Mouse (Mus musculus) hindbrain, embryonic 11.5 days (tissue): ENCODE data around the gene Cyp4a32. TPM values are rescaled to one million over a fixed set of nuclear protein-coding genes. Genes with fewer than 3 reads are reported as not detected.
"Not testable (repeated sequence)": the region's sequence is repeated elsewhere in the genome, so short reads cannot be mapped to it uniquely, and the experiment has no call there.

Source experiments
- ATAC-seq: fragments of 200-750 bp; cut with Nextera tagmentation; 2 replicates; pipeline ENCODE4 v1.8.0; 2017; ENCODE audit warnings: mild to moderate bottlenecking, moderate TSS enrichment, moderate library complexity; ENCODE audit not compliant: low FRiP score
- DNase-seq: peaks from one replicate; pipeline ENCODE4 v3.0.0-alpha.2; 2015; ENCODE audit warnings: low spot score
- H3K27ac ChIP-seq: fragments of 300-500 bp; sonication (generic); 2 replicates; pipeline ENCODE4 v1.5.1; 2014; ENCODE audit warnings: mild to moderate bottlenecking, low read depth, low read length
- H3K27me3 ChIP-seq: fragments of 300-500 bp; sonication (generic); 2 replicates; pipeline ENCODE4 v1.6.1; 2014; ENCODE audit warnings: mild to moderate bottlenecking, low read length, moderate library complexity, mixed read lengths; ENCODE audit not compliant: control insufficient read depth, insufficient read depth
- H3K36me3 ChIP-seq: fragments of 300-500 bp; sonication (generic); 2 replicates; pipeline ENCODE4 v1.6.1; 2014; ENCODE audit warnings: mild to moderate bottlenecking, low read length, moderate library complexity, mixed read lengths; ENCODE audit not compliant: control insufficient read depth, insufficient read depth
- H3K4me1 ChIP-seq: fragments of 300-500 bp; sonication (generic); replicated peaks from 2 replicates; pipeline ENCODE4 v1.6.1; 2014; ENCODE audit warnings: low read length, mixed read lengths; ENCODE audit not compliant: control insufficient read depth, insufficient read depth
- H3K4me2 ChIP-seq: fragments of 300-500 bp; sonication (generic); replicated peaks from 2 replicates; pipeline ENCODE4 v1.6.1; 2014; ENCODE audit warnings: mild to moderate bottlenecking, low read depth, low read length
- H3K4me3 ChIP-seq: fragments of 300-500 bp; sonication (generic); 2 replicates; pipeline ENCODE4 v1.5.1; 2014; ENCODE audit warnings: low read depth, low read length
- H3K9ac ChIP-seq: fragments of 300-500 bp; sonication (generic); 2 replicates; pipeline ENCODE4 v1.6.1; 2014; ENCODE audit warnings: low read depth, low read length
- H3K9me3 ChIP-seq: fragments of 300-500 bp; sonication (generic); 2 replicates; pipeline ENCODE4 v1.6.1; 2016; ENCODE audit warnings: low read length; ENCODE audit not compliant: control insufficient read depth
- WGBS: fragments of 180-500 bp; shearing (Covaris S2); extraction: QIAGEN DNeasy Blood & Tissue Kit; methylation state at CpG from one replicate; pipeline ENCODE4 v1.1.7; 2014; 5-methylcytosine and 5-hydroxymethylcytosine counted together
- polyA plus RNA-seq: library from polyadenylated mRNA; unstranded; fragments of >200 nt; fragmentation: Nextera tagmentation; extraction: Ambion mirVana; gene quantifications from 2 replicates; pipeline ENCODE4 v1.2.1, GENCODE M21; 2014

Gene Cyp4a32
- polyA plus RNA-seq, 1 experiment from 2014 or later, result not detected

- Histone ChIP-seq H3K36me3 (no peaks in the 10 kb centered on the region), H3K27me3 (no peaks in the 10 kb centered on the region), H3K4me1 (no peaks in the 10 kb centered on the region), H3K4me3 (no peak overlapping the region), H3K4me2 (no peak overlapping the region), H3K9me3 (no peaks in the 10 kb centered on the region), H3K9ac (no peak overlapping the region), H3K27ac (no peak overlapping the region)
- ATAC-seq (no peak), DNase-seq (no peak)
Observed at GRCm38 (mm10) chr4:115583036-115583435, 17.7 kb upstream of the Cyp4a32 start.

DNA sequence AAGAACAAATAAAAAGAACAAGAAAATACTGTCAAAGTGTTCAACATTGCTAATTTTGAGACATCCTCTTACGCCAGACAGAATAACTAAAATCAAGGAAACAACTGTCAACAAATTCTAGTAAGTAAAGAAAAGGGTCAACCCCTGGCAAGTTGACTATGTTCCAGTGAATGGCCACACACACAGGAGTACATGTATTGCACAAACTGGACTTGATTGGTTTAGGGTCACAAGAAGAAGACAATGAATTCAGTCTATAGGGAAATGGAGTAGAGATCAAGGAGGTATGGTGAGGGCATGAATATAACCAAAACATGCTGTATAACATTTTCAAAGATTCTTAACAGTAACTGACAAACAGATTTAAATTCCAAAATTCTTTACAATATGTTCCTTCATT lies 4.4 kb upstream of the Cyp4a32 start:
- H3K4me1 ChIP-seq, result no peaks in the 10 kb centered on the region
- 87% methylated on average over 1 of the region's 1 CpGs for WGBS
- no peak overlapping the region for H3K4me2 ChIP-seq
- ATAC-seq (no peak), DNase-seq (no peak)
- H3K9ac ChIP-seq, result no peak overlapping the region
- H3K36me3 ChIP-seq, result no peaks in the 10 kb centered on the region
- H3K9me3 ChIP-seq, result no peaks in the 10 kb centered on the region
- H3K27ac ChIP-seq, result no peak overlapping the region
- no peak overlapping the region for H3K4me3 ChIP-seq
- no peaks in the 10 kb centered on the region for H3K27me3 ChIP-seq

DNA sequence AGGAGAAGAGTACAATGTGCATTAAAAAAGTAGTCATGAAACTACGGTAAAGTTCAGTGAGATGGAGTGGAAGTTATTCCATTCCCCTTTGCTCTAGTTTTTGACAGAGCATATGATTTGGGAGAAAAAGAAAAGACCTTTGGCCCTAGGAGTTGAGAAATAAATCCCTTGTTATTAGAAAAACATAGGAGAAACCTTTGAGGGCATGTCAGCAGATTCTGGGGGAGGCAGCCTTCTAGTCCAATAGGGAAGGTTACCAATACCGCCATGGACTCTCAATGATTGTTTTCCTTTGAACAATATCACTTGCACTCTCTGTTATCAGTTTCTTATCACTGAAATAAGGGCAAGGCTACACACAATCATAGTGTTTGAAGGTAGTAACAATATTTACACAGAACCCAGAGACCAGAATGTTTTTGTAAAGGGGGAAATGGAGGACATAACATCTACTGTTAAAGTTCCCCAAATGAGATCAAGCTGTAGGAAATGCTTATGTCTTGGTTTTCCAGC lies 3.9 kb upstream of the Cyp4a32 start:
- 89% methylated on average over 2 of the region's 2 CpGs for WGBS

DNA sequence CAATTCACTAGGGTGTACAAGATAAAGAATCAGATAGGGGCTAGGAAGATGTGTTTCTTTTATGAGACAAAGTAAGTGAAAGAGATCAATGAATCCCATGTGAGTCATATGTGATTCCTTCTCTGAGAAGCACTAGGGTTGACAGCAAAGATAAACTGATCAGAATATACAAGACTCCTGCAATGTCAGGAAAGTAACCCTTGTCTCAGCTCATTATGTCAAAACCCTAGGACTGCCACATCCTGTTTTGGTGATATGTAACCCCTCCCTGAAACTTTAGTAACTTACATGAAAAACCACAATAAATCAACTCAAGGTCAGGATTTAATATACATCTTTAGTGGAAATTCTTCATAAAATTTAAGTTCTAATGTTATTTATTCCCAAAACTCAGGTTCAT lies 13.2 kb downstream of the Cyp4a32 start:
- Histone ChIP-seq H3K27me3 (no peaks in the 10 kb centered on the region), H3K9ac (no peak overlapping the region), H3K4me2 (no peak overlapping the region), H3K4me1 (no peaks in the 10 kb centered on the region), H3K27ac (no peak overlapping the region), H3K36me3 (no peaks in the 10 kb centered on the region), H3K9me3 (no peaks in the 10 kb centered on the region), H3K4me3 (no peak overlapping the region)
- DNase-seq, result no peak
- no peak for ATAC-seq

More for the DNA sequence above, 3.9 kb upstream of the Cyp4a32 start:
- Histone ChIP-seq H3K4me3 (no peak overlapping the region), H3K36me3 (no peaks in the 10 kb centered on the region), H3K27me3 (no peaks in the 10 kb centered on the region), H3K27ac (no peak overlapping the region), H3K9ac (no peak overlapping the region), H3K9me3 (no peaks in the 10 kb centered on the region), H3K4me1 (no peaks in the 10 kb centered on the region), H3K4me2 (no peak overlapping the region)
- DNase-seq, result no peak
- no peak for ATAC-seq

GRCm38 (mm10) chr4:115625560-115625959 lies 24.8 kb downstream of the Cyp4a32 start:
- H3K4me3 ChIP-seq, H3K4me2 ChIP-seq, H3K27ac ChIP-seq, H3K36me3 ChIP-seq, H3K9ac ChIP-seq, DNase-seq, ATAC-seq, H3K4me1 ChIP-seq, H3K9me3 ChIP-seq, H3K27me3 ChIP-seq: not testable (repeated sequence)
- WGBS, result 100% methylated on average over 2 of the region's 3 CpGs

GRCm38 (mm10) chr4:115642967-115643754 lies 42.4 kb downstream of the Cyp4a32 start:
- Histone ChIP-seq H3K27ac (no peak overlapping the region), H3K4me3 (no peak overlapping the region), H3K27me3 (no peaks in the 10 kb centered on the region), H3K36me3 (no peaks in the 10 kb centered on the region), H3K4me1 (no peaks in the 10 kb centered on the region), H3K4me2 (no peak overlapping the region), H3K9ac (no peak overlapping the region), H3K9me3 (no peaks in the 10 kb centered on the region)
- 74% methylated on average over 5 of the region's 5 CpGs for WGBS
- ATAC-seq, result no peak
- DNase-seq, result no peak

DNA sequence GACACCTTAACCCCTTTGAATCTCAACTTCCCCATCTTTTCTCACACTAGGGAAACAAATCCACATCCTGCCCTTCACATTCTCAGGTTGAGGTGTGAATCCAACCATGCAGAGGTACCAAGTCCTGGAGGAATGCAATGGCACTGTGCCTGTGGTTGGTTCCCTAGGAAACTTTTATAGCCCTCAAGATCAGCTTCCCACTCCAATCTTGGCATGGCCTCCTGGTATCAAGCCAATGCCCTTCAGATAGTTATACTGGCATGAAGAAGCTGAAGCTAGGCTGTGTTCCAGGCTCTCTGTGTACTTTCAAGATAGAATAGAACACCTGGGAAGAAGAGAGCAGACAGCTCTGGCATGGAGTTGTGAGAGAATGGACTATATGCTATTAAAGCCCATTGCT lies 44.6 kb downstream of the Cyp4a32 start:
- Histone ChIP-seq H3K4me3 (no peak overlapping the region), H3K4me2 (no peak overlapping the region), H3K36me3 (no peaks in the 10 kb centered on the region), H3K27ac (no peak overlapping the region), H3K9me3 (no peaks in the 10 kb centered on the region), H3K9ac (no peak overlapping the region), H3K4me1 (no peaks in the 10 kb centered on the region), H3K27me3 (no peaks in the 10 kb centered on the region)
- DNase-seq (no peak), ATAC-seq (no peak)

DNA sequence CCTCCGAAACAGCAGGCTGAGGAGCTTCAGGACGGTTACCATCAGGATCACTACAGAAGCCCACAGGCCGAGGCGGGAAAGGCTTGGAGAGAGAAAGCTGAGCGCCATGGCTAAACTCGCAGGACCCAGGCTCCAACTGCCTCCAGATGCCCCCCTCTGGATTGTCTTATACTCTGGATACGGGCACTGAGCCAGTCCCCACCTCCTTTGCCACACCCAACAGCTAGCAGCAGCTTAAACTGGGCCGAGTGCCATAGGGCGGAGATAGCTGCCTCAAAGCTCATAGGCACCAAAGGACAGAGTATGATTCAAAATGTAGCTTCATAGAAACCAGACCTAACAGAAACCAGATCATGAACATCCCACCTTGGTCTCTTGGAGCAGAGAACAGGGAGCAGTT lies 46.8 kb downstream of the Cyp4a32 start, which contains the start of gene Cyp4b1:
TSS of gene Cyp4b1 (minus strand) at position 144 of the 400 bp plus-strand sequence.
- H3K4me2 ChIP-seq, result no peak within 1 kb of the TSS
- H3K4me1 ChIP-seq, result no peaks in the 10 kb centered on the region
- no peak within 1 kb of the TSS for H3K27ac ChIP-seq
- no peaks in the 10 kb centered on the region for H3K27me3 ChIP-seq
- no peaks in the 10 kb centered on the region for H3K9me3 ChIP-seq
- DNase-seq (no peak), ATAC-seq (no peak)
- H3K4me3 ChIP-seq, result no peak within 1 kb of the TSS
- H3K9ac ChIP-seq, result no peak within 1 kb of the TSS
- no peaks in the 10 kb centered on the region for H3K36me3 ChIP-seq
- 92% methylated on average over 9 of the region's 9 CpGs for WGBS

DNA sequence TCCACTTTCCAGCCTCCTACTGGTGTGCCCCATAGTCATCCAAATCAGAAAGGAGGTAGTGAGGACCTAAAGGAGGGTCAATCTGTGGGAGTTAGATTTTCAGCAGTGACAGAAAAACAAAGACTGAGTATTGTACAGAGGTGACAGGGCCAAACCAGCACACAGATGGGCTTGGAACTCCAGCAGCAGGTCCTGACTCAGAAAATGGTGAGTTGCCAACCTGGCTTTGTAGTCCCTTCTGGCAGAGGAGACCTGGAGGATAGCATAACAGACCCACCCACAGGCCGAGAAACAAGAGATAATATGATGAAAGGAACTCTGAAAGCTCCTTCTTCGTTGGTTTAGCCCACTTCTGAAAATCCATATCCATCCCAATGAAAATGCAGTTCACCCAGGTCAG lies 48.0 kb downstream of the Cyp4a32 start:
- Histone ChIP-seq H3K27ac (no peak overlapping the region), H3K27me3 (no peaks in the 10 kb centered on the region), H3K4me3 (no peak overlapping the region), H3K36me3 (no peaks in the 10 kb centered on the region), H3K9ac (no peak overlapping the region), H3K4me1 (no peaks in the 10 kb centered on the region), H3K9me3 (no peaks in the 10 kb centered on the region), H3K4me2 (no peak overlapping the region)
- ATAC-seq (no peak), DNase-seq (no peak)
- WGBS, result 64% methylated on average over 2 of the region's 2 CpGs
